Mouse (Mus musculus) liver, embryonic 14.5 days (tissue): Measurements from ENCODE around the gene Kcnab1.

ENCODE experiments used
- CTCF ChIP-seq: IDR thresholded peaks from 2 replicates; pipeline ENCODE4 v1.5.1; 2016; ENCODE audit warnings: antibody characterized with exemption, low read depth, control low read depth
- EP300 ChIP-seq: IDR thresholded peaks from 2 replicates; pipeline ENCODE4 v1.6.1; 2016; ENCODE audit warnings: antibody characterized with exemption, low read depth

GRCm38 (mm10) chr3:65116958-65117357 is 7.8 kb downstream of the Kcnab1 start:
- TF ChIP-seq CTCF (no peak), EP300 (no peak)
